Mouse (Mus musculus) embryonic facial prominence, embryonic 13.5 days (tissue): ENCODE measurements at regions not wholly inside any gene's neighbourhood (a gene's known extent, or its start where the extent isn't known, plus 50 kb on each side); places are given as distances from the start of the nearest gene placed in this dataset.
A peak's percentile ranks its signal among the peaks of the same experiment; 100 is the strongest.

Source experiments
- ATAC-seq: fragments of 200-750 bp; cut with Nextera tagmentation; 2 replicates; pipeline ENCODE4 v1.8.0; 2017; ENCODE audit warnings: low read depth; ENCODE audit not compliant: insufficient number of reproducible peaks, insufficient read depth, low FRiP score, low TSS enrichment
- H3K27ac ChIP-seq: fragments of 300-500 bp; sonication (generic); 2 replicates; pipeline ENCODE4 v1.5.1; 2015; ENCODE audit warnings: moderate library complexity, mild to moderate bottlenecking, inconsistent platforms
- H3K27me3 ChIP-seq: fragments of 300-500 bp; sonication (generic); 2 replicates; pipeline ENCODE4 v1.6.1; 2015; ENCODE audit warnings: mild to moderate bottlenecking, inconsistent platforms
- H3K36me3 ChIP-seq: fragments of 300-500 bp; sonication (generic); 2 replicates; pipeline ENCODE4 v1.6.1; 2015; ENCODE audit warnings: mild to moderate bottlenecking, inconsistent platforms
- H3K4me1 ChIP-seq: fragments of 300-500 bp; sonication (generic); 2 replicates; pipeline ENCODE4 v1.6.1; 2015; ENCODE audit warnings: inconsistent platforms
- H3K4me2 ChIP-seq: fragments of 300-500 bp; sonication (generic); 2 replicates; pipeline ENCODE4 v1.6.1; 2015; ENCODE audit warnings: moderate library complexity, mild to moderate bottlenecking, inconsistent platforms
- H3K4me3 ChIP-seq: fragments of 300-500 bp; sonication (generic); 2 replicates; pipeline ENCODE4 v1.5.1; 2015; ENCODE audit warnings: mild to moderate bottlenecking, inconsistent platforms
- H3K9ac ChIP-seq: fragments of 300-500 bp; sonication (generic); 2 replicates; pipeline ENCODE4 v1.6.1; 2015; ENCODE audit warnings: mild to moderate bottlenecking, inconsistent platforms
- H3K9me3 ChIP-seq: fragments of 300-500 bp; sonication (generic); 2 replicates; pipeline ENCODE4 v1.6.1; 2016; ENCODE audit warnings: inconsistent platforms
- WGBS: fragments of 180-500 bp; shearing (Covaris S2); methylation state at CpG from one replicate; pipeline ENCODE4 v1.1.7; 2015; ENCODE audit warnings: mixed read lengths; 5-methylcytosine and 5-hydroxymethylcytosine counted together

- no peak for ATAC-seq
- H3K4me3 ChIP-seq, result no peak overlapping the region
- no peaks in the 10 kb centered on the region for H3K36me3 ChIP-seq
- H3K27ac ChIP-seq, result no peak overlapping the region
- peaks cover 13% of the 10 kb centered on the region; the same call in 1 of the 2 replicates for H3K27me3 ChIP-seq
- WGBS, result 45% methylated on average over 20 of the region's 20 CpGs
- H3K4me1 ChIP-seq, result peaks cover 15% of the 10 kb centered on the region
- no peak overlapping the region for H3K9ac ChIP-seq
- H3K9me3 ChIP-seq, result no peaks in the 10 kb centered on the region
- H3K4me2 ChIP-seq, result no peak overlapping the region
Observed at GRCm38 (mm10) chr12:12722982-12723661, 218.6 kb downstream of the Mycn start.

GRCm38 (mm10) chr12:12716691-12717090, 225.0 kb downstream of the Mycn start:
- Histone ChIP-seq H3K36me3 (no peaks in the 10 kb centered on the region), H3K4me3 (no peak overlapping the region), H3K27ac (no peak overlapping the region), H3K4me2 (no peak overlapping the region), H3K9ac (no peak overlapping the region), H3K4me1 (peaks cover 12% of the 10 kb centered on the region; the same call in 1 of the 2 replicates), H3K9me3 (no peaks in the 10 kb centered on the region), H3K27me3 (no peaks in the 10 kb centered on the region)
- ATAC-seq, result no peak
- 80% methylated on average over 9 of the region's 9 CpGs for WGBS

- Histone ChIP-seq H3K9me3 (no peaks in the 10 kb centered on the region), H3K27ac (no peak overlapping the region), H3K4me2 (no peak overlapping the region), H3K36me3 (no peaks in the 10 kb centered on the region), H3K4me1 (peaks cover 12% of the 10 kb centered on the region; the same call in 1 of the 2 replicates), H3K9ac (no peak overlapping the region), H3K4me3 (no peak overlapping the region), H3K27me3 (no peaks in the 10 kb centered on the region)
- WGBS, result 75% methylated on average over 7 of the region's 7 CpGs
- ATAC-seq, result no peak
Observed at GRCm38 (mm10) chr12:12715956-12716669, 225.6 kb downstream of the Mycn start.

DNA sequence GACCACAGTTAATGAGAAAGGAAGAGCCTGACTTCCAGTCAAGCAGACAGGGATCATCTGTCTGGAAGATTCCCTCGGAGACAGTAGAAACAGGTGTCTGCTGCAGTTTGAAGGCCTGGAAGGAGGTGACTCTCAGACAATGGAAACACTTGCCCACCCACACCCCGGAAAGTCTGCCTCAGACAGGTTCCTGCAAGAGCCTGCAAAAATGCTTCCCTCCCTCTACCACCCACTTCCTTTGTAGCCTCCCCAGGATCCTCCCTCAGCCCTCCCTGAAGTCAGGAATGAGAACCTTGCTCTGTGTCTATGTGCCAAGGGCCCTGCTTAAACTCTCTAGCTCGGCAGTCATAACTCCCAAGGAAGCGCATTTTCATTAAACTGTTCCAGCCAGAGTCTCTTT, 226.2 kb downstream of the Mycn start:
- Histone ChIP-seq H3K9ac (no peak overlapping the region), H3K4me3 (no peak overlapping the region), H3K27ac (peak overlapping the region; percentile 8; the same call in 1 of the 2 replicates), H3K9me3 (no peaks in the 10 kb centered on the region), H3K4me2 (no peak overlapping the region), H3K36me3 (no peaks in the 10 kb centered on the region), H3K27me3 (no peaks in the 10 kb centered on the region), H3K4me1 (peaks cover 12% of the 10 kb centered on the region; the same call in 1 of the 2 replicates)
- no peak for ATAC-seq
- 48% methylated on average over 4 of the region's 4 CpGs for WGBS

GRCm38 (mm10) chr12:12710184-12710609, 231.5 kb downstream of the Mycn start:
- Histone ChIP-seq H3K4me2 (no peak overlapping the region), H3K27ac (no peak overlapping the region), H3K9me3 (no peaks in the 10 kb centered on the region), H3K4me3 (no peak overlapping the region), H3K9ac (no peak overlapping the region), H3K4me1 (peaks cover 12% of the 10 kb centered on the region; the same call in 1 of the 2 replicates), H3K36me3 (no peaks in the 10 kb centered on the region), H3K27me3 (no peaks in the 10 kb centered on the region)
- 79% methylated on average over 6 of the region's 6 CpGs for WGBS
- no peak for ATAC-seq

DNA sequence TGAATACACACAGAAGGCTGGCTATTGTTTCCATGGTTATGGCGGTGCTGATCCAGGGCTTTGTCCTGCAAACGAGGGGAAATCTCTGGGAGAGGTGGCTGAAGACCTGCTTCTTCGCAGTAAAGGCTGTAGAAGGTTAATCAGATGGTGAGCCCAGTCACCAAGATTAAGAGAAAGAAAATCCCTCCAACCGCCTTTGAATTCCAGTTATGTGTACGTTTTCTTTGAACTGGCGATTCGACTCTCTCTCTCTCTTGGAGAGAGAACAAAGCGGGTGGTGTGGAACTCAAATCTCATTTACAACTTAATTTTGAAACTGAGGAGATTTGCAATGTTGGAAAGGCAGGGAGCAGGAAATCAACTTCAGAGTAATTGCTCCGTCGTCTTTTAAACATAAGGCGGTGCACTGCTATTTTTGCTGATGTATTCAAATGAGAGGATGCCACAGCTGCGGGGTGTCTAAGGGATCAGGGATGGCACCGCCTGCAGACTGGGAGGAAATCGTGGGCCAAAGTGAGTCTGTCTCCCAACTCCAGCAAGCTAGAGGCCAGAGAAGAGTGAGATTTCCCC, 232.7 kb downstream of the Mycn start:
- no peak for ATAC-seq
- Histone ChIP-seq H3K27ac (peak overlapping the region; percentile 57), H3K36me3 (no peaks in the 10 kb centered on the region), H3K4me3 (no peak overlapping the region), H3K27me3 (no peaks in the 10 kb centered on the region), H3K4me1 (peaks cover 9% of the 10 kb centered on the region; the same call in 1 of the 2 replicates), H3K4me2 (peak overlapping the region; percentile 31), H3K9ac (no peak overlapping the region), H3K9me3 (no peaks in the 10 kb centered on the region)
- 19% methylated on average over 14 of the region's 14 CpGs for WGBS

DNA sequence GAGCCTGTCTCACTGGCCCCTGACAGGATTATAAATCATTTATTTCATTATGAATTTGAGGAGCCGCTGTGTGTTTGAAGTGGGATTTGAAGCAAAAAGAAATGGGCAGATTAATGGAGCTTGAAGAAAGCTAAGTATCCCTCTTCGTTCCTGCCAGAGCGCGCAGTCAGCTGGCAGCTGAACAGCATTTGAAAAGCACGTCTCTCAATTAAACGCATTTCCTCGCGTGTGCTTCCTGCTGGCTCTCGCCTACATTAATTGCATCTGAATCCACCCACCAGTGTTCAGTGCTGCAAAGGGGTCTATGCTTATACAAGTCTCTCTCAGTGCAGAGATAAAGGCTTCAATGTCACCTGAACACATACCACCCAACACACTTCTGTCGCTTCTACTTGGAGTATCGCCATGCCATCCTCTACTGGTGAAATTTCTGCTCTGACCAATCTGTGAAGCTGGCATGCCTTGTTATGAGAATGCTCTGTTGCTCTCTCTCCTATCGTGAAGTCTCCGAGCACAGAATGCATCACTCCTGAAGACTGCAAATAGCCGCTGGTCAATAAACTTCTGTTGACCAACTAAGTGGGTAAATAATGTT, 235.3 kb downstream of the Mycn start:
- ATAC-seq, result no peak
- Histone ChIP-seq H3K9ac (no peak overlapping the region), H3K27me3 (no peaks in the 10 kb centered on the region)

GRCm38 (mm10) chr12:12701735-12702134, 240.0 kb downstream of the Mycn start:
- 34% methylated on average over 3 of the region's 3 CpGs for WGBS
- H3K27ac ChIP-seq, result no peak overlapping the region
- H3K9ac ChIP-seq, result no peak overlapping the region
- H3K4me1 ChIP-seq, result no peaks in the 10 kb centered on the region
- H3K9me3 ChIP-seq, result no peaks in the 10 kb centered on the region
- H3K27me3 ChIP-seq, result no peaks in the 10 kb centered on the region
- H3K4me2 ChIP-seq, result no peak overlapping the region
- no peaks in the 10 kb centered on the region for H3K36me3 ChIP-seq
- no peak overlapping the region for H3K4me3 ChIP-seq
- ATAC-seq, result no peak

More for the DNA sequence above, 235.3 kb downstream of the Mycn start:
- Histone ChIP-seq H3K27ac (no peak overlapping the region), H3K9me3 (no peaks in the 10 kb centered on the region), H3K36me3 (no peaks in the 10 kb centered on the region), H3K4me2 (no peak overlapping the region), H3K4me3 (no peak overlapping the region), H3K4me1 (peaks cover 9% of the 10 kb centered on the region; the same call in 1 of the 2 replicates)
- 90% methylated on average over 14 of the region's 14 CpGs for WGBS

DNA sequence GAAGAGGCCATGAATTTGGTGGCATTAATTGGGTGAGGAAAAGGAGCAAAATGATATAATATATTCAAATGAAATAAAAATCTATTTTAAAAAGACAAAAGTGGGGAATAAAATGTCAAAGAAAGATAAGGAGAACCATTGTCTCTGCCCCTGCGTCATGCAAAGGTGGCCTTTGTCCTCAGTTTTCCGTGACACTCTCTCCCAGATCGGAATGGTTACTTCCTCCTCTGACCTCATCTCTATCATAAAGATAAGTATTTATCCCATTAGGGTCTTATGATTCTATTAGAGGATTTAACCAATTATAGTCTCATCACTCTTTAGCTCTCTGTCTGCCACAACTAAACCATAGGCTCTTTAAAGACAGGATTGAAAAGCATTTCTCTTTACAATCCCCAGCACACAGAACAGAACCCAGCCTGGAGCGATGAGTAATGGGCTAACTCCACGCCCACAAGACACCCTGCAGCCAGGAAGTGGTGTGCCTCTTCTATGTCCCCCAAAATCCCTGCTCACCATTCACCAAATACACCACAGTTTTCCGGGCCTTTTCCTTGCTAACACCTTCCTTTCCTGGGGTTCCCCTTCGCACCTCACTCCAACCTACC, 240.6 kb downstream of the Mycn start:
- no peak for ATAC-seq

DNA sequence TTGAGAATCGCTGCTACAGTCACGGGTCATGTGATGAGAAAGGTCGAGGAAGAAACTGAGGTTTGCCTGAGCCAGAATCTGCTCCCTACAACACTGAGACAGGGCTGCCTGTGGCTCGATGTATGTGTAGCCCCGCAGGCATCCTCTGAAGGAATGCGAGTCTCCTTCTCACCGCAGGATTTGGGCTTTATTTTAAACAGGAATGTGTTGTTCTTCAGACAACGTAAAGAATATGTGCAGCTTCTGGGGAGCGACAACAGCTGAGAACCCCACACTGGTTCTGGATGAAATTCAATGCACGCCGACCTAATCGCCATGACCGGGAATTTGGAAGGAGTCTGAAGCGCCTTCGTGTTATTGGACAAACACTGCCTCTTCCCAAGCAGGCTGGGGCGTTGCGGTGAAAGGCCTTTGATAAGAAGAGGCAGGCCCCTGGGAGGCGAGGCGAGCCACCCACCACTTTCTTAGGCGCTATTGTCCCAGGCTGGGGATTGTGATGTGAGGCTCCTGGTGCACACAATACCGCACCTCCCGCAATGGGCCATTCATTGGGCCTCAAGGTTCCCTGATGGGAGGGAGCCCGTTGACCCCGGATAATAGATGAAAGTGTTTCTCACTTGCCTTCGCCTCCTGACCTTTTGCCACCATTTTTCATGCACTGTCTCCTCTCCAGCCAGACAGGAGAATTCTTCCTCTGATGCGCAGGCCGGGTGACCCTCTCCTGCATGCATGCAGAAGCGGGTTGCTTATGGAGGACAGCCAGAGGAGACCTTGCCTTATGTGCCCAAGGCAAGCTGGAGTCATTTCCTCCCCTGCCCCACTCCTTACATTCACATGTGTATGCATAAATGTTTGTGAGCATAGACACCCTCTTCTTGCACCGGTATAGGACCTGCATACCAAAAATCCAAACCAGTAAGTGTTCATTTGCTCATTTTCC, 247.6 kb downstream of the Mycn start:
- Histone ChIP-seq H3K36me3 (no peaks in the 10 kb centered on the region), H3K4me3 (peak overlapping the region; percentile 9), H3K9ac (no peak overlapping the region), H3K27me3 (peaks cover 4% of the 10 kb centered on the region; the same call in 1 of the 2 replicates), H3K4me1 (peaks cover 13% of the 10 kb centered on the region), H3K9me3 (no peaks in the 10 kb centered on the region), H3K4me2 (peak overlapping the region; percentile 52), H3K27ac (no peak overlapping the region; the same call in 1 of the 2 replicates)
- peak; percentile 59; the same call in 1 of the 2 replicates for ATAC-seq
- WGBS, result 11% methylated on average over 29 of the region's 29 CpGs

More for the DNA sequence above, 240.6 kb downstream of the Mycn start:
- no peaks in the 10 kb centered on the region for H3K27me3 ChIP-seq
- H3K4me1 ChIP-seq, result no peaks in the 10 kb centered on the region
- H3K4me3 ChIP-seq, result no peak overlapping the region
- no peak overlapping the region for H3K9ac ChIP-seq
- 74% methylated on average over 7 of the region's 7 CpGs for WGBS
- no peak overlapping the region for H3K4me2 ChIP-seq
- H3K9me3 ChIP-seq, result no peaks in the 10 kb centered on the region
- no peaks in the 10 kb centered on the region for H3K36me3 ChIP-seq
- H3K27ac ChIP-seq, result no peak overlapping the region
